Mouse (Mus musculus) lung, embryonic 16.5 days (tissue): Measurements from ENCODE around the gene Trhr2. TPM values are rescaled to one million over a fixed set of nuclear protein-coding genes. Genes with fewer than 3 reads are reported as not detected.

ENCODE experiments used
- ATAC-seq: fragments of 200-750 bp; cut with Nextera tagmentation; 2 replicates; pipeline ENCODE4 v1.8.0; 2017; ENCODE audit warnings: low read depth, mild to moderate bottlenecking, moderate library complexity
- H3K27ac ChIP-seq: fragments of 300-500 bp; sonication (generic); 2 replicates; pipeline ENCODE4 v1.5.1; 2014; ENCODE audit warnings: mild to moderate bottlenecking, control low read depth, low read length
- H3K27me3 ChIP-seq: fragments of 300-500 bp; sonication (generic); 2 replicates; pipeline ENCODE4 v1.6.1; 2014; ENCODE audit warnings: low read depth, low read length, mixed read lengths; ENCODE audit not compliant: control insufficient read depth, insufficient read depth
- H3K36me3 ChIP-seq: fragments of 300-500 bp; sonication (generic); 2 replicates; pipeline ENCODE4 v1.6.1; 2014; ENCODE audit warnings: low read length; ENCODE audit not compliant: control insufficient read depth, insufficient read depth
- H3K4me1 ChIP-seq: fragments of 300-500 bp; sonication (generic); replicated peaks from 2 replicates; pipeline ENCODE4 v1.6.1; 2014; ENCODE audit warnings: low read length, mixed read lengths; ENCODE audit not compliant: control insufficient read depth, insufficient read depth
- H3K4me2 ChIP-seq: fragments of 300-500 bp; sonication (generic); 2 replicates; pipeline ENCODE4 v1.6.1; 2014; ENCODE audit warnings: low read depth, low read length, control low read depth
- H3K4me3 ChIP-seq: fragments of 300-500 bp; sonication (generic); 2 replicates; pipeline ENCODE4 v1.5.1; 2014; ENCODE audit warnings: mild to moderate bottlenecking, low read length, control low read depth
- H3K9ac ChIP-seq: fragments of 300-500 bp; sonication (generic); 2 replicates; pipeline ENCODE4 v1.6.1; 2014; ENCODE audit warnings: low read length, control low read depth
- H3K9me3 ChIP-seq: fragments of 300-500 bp; sonication (generic); 2 replicates; pipeline ENCODE4 v1.6.1; 2016; ENCODE audit warnings: low read length; ENCODE audit not compliant: control insufficient read depth
- WGBS: fragments of 180-500 bp; shearing (Covaris S2); extraction: QIAGEN DNeasy Blood & Tissue Kit; methylation state at CpG from one replicate; pipeline ENCODE4 v1.1.7; 2014; 5-methylcytosine and 5-hydroxymethylcytosine counted together
- polyA plus RNA-seq: library from polyadenylated mRNA; unstranded; fragments of >200 nt; fragmentation: Nextera tagmentation; extraction: Ambion mirVana; gene quantifications from 2 replicates; pipeline ENCODE4 v1.2.1, GENCODE M21; 2015

The Trhr2 gene
- polyA plus RNA-seq, 1 experiment from 2014 or later: not detected

GRCm38 (mm10) chr8:122357641-122358040 lies 2.9 kb downstream of the Trhr2 start:
- WGBS: 54% methylated on average over 5 of the region's 5 CpGs
- no peak for ATAC-seq
- Histone ChIP-seq H3K9me3 (no peaks in the 10 kb centered on the region), H3K36me3 (no peaks in the 10 kb centered on the region), H3K27me3 (no peaks in the 10 kb centered on the region), H3K27ac (no peak overlapping the region), H3K4me3 (no peak overlapping the region), H3K4me2 (no peak overlapping the region), H3K4me1 (peaks cover 9% of the 10 kb centered on the region; the same call in 1 of the 2 replicates), H3K9ac (no peak overlapping the region)

GRCm38 (mm10) chr8:122357202-122357601 lies 3.3 kb downstream of the Trhr2 start:
- ATAC-seq: no peak
- 44% methylated on average over 11 of the region's 11 CpGs for WGBS

GRCm38 (mm10) chr8:122355642-122356606 lies 4.6 kb downstream of the Trhr2 start:
- H3K4me2 ChIP-seq: no peak overlapping the region
- H3K27ac ChIP-seq: no peak overlapping the region
- no peaks in the 10 kb centered on the region for H3K9me3 ChIP-seq
- H3K4me1 ChIP-seq: peaks cover 9% of the 10 kb centered on the region; the same call in 1 of the 2 replicates
- H3K27me3 ChIP-seq: no peaks in the 10 kb centered on the region; the same call in 1 of the 2 replicates
- 42% methylated on average over 9 of the region's 9 CpGs for WGBS
- H3K4me3 ChIP-seq: no peak overlapping the region
- ATAC-seq: peak; percentile 55
- H3K36me3 ChIP-seq: no peaks in the 10 kb centered on the region
- no peak overlapping the region for H3K9ac ChIP-seq

More at GRCm38 (mm10) chr8:122357202-122357601, 3.3 kb downstream of the Trhr2 start:
- H3K4me3 ChIP-seq: no peak overlapping the region
- H3K36me3 ChIP-seq: no peaks in the 10 kb centered on the region
- H3K27ac ChIP-seq: no peak overlapping the region
- no peaks in the 10 kb centered on the region for H3K27me3 ChIP-seq
- no peaks in the 10 kb centered on the region for H3K9me3 ChIP-seq
- H3K4me2 ChIP-seq: no peak overlapping the region
- H3K4me1 ChIP-seq: peaks cover 9% of the 10 kb centered on the region; the same call in 1 of the 2 replicates
- no peak overlapping the region for H3K9ac ChIP-seq

GRCm38 (mm10) chr8:122354157-122354556 lies 6.4 kb downstream of the Trhr2 start:
- Histone ChIP-seq H3K36me3 (no peaks in the 10 kb centered on the region), H3K9me3 (no peaks in the 10 kb centered on the region), H3K27ac (no peak overlapping the region), H3K9ac (no peak overlapping the region), H3K4me2 (no peak overlapping the region), H3K4me3 (no peak overlapping the region), H3K27me3 (no peaks in the 10 kb centered on the region; the same call in 1 of the 2 replicates), H3K4me1 (peaks cover 9% of the 10 kb centered on the region; the same call in 1 of the 2 replicates)
- 0 out of 2 replicates have a peak, but pooled peaks have one; percentile 7 for ATAC-seq
- WGBS: 73% methylated on average over 8 of the region's 8 CpGs

DNA sequence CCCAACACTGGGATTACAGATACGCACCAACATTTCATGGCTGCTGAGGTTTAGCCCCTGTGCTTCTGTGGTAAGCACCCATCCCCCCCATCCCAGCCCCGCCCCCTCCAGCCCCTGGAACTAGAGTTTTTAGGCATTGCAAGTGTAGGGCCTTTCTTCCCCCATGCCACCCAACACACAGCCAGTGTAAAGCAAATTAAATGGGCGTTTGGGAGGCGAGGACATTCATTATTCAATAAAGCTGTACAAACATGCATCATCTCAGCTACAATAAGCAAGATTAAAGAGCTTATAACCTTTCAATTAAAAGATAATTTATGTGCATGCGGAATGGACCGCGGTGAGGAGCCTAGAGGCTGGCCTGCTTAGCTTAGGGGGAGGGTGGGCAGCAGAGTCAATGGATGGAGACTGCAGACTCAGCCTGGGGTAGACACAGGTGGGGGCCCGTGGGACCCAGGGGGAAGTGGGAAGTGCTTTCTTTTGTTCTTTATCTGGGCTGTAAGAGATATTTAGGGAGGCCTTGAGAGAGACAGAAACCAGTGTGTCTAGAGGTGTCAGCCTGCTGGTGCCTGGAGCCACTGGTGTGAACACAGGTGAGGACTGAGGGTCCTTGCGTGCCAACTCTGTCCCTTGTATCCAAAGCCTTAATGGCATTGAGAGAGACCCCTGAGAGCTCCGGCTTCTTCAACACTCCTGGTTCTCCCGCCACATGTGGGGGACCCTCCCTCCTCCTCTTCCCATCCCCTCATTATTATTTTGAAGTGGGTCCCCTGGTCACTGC lies 10.0 kb downstream of the Trhr2 start:
- ATAC-seq: no peak
- Histone ChIP-seq H3K4me3 (no peak overlapping the region), H3K27me3 (no peaks in the 10 kb centered on the region; the same call in 1 of the 2 replicates), H3K4me2 (no peak overlapping the region), H3K4me1 (peaks cover 3% of the 10 kb centered on the region; the same call in 1 of the 2 replicates), H3K27ac (no peak overlapping the region), H3K9ac (no peak overlapping the region), H3K36me3 (no peaks in the 10 kb centered on the region), H3K9me3 (no peaks in the 10 kb centered on the region)
- WGBS: 34% methylated on average over 11 of the region's 11 CpGs

DNA sequence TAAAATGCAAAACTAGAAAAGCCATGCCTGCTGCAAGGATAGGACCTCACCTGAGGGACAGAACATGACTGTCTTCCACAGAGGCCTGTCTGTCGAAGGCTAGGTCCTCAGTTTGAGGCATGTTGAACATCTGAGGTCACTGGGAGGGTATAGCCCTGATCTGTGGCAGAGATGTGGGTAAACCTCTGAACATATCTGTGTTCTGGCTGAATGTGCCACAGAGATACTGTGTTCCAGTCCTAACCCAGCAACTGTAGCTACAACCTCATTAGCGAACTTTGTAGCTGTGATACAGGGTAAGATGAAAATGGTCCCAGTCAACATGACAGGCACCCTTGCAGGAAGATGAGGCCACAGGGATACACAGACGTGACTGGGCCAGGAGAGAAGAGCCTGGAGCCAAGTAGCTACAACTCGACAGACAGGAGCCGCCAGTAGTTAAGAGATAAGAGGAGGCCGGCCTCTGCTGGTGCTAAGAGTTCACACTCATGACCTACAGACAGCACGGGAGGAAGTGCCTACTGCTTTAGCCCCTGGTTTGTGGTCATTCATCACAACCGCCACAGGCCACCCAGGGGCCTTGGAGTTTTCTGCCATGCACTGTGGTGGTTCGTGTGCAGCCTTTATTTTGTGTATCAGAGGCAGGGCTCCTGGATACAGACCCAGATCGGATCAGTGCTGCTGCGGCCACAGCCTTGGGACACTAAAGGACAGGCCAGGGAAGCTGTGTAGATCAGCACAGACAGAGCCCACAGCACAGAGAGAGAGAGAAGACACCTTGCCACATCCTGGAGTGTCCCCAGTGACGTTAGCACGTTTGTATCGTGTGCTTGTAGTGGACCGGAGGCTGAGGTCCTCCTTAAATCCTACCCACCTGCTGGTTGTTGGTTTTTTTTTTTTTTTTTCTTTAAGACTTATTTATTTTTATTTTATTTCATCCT lies 10.9 kb downstream of the Trhr2 start:
- Histone ChIP-seq H3K9me3 (no peaks in the 10 kb centered on the region), H3K36me3 (no peaks in the 10 kb centered on the region), H3K27ac (no peak overlapping the region), H3K4me1 (peaks cover 2% of the 10 kb centered on the region), H3K9ac (no peak overlapping the region), H3K27me3 (peaks cover under 1% of the 10 kb centered on the region; the same call in 1 of the 2 replicates), H3K4me2 (no peak overlapping the region), H3K4me3 (no peak overlapping the region)
- no peak for ATAC-seq
- 30% methylated on average over 15 of the region's 15 CpGs for WGBS

- H3K9me3 ChIP-seq: no peaks in the 10 kb centered on the region
- H3K9ac ChIP-seq: no peak overlapping the region
- peaks cover 5% of the 10 kb centered on the region; the same call in 1 of the 2 replicates for H3K27me3 ChIP-seq
- H3K4me1 ChIP-seq: peaks cover 15% of the 10 kb centered on the region
- WGBS: 53% methylated on average over 5 of the region's 5 CpGs
- ATAC-seq: no peak
- H3K4me3 ChIP-seq: no peak overlapping the region
- H3K4me2 ChIP-seq: no peak overlapping the region
- no peak overlapping the region for H3K27ac ChIP-seq
- no peaks in the 10 kb centered on the region for H3K36me3 ChIP-seq
Measured at GRCm38 (mm10) chr8:122347811-122348552, 12.6 kb downstream of the Trhr2 start.
